Mouse (Mus musculus) neural tube, embryonic 14.5 days (tissue): ENCODE measurements around the gene Ap3s2. TPM values are rescaled to one million over a fixed set of nuclear protein-coding genes. Genes with fewer than 3 reads are reported as not detected.

ENCODE experiments used
- ATAC-seq: fragments of 200-750 bp; cut with Nextera tagmentation; 2 replicates; pipeline ENCODE4 v1.8.0; 2017; ENCODE audit warnings: low read depth, mild to moderate bottlenecking, moderate TSS enrichment, moderate library complexity
- H3K27ac ChIP-seq: fragments of 300-500 bp; sonication (generic); 2 replicates; pipeline ENCODE4 v1.5.1; 2014; ENCODE audit warnings: low read depth, mild to moderate bottlenecking, control low read depth, low read length, moderate library complexity, mixed read lengths
- H3K27me3 ChIP-seq: fragments of 300-500 bp; sonication (generic); 2 replicates; pipeline ENCODE4 v1.6.1; 2014; ENCODE audit warnings: low read length; ENCODE audit not compliant: control insufficient read depth, insufficient read depth
- H3K36me3 ChIP-seq: fragments of 300-500 bp; sonication (generic); 2 replicates; pipeline ENCODE4 v1.6.1; 2014; ENCODE audit warnings: low read length, mixed read lengths; ENCODE audit not compliant: control insufficient read depth, insufficient read depth
- H3K4me1 ChIP-seq: fragments of 300-500 bp; sonication (generic); 2 replicates; pipeline ENCODE4 v1.6.1; 2014; ENCODE audit warnings: low read length; ENCODE audit not compliant: control insufficient read depth, insufficient read depth
- H3K4me2 ChIP-seq: fragments of 300-500 bp; sonication (generic); 2 replicates; pipeline ENCODE4 v1.6.1; 2014; ENCODE audit warnings: mild to moderate bottlenecking, low read depth, low read length, control low read depth
- H3K4me3 ChIP-seq: fragments of 300-500 bp; sonication (generic); 2 replicates; pipeline ENCODE4 v1.5.1; 2014; ENCODE audit warnings: low read depth, low read length, control low read depth, mixed read lengths
- H3K9ac ChIP-seq: fragments of 300-500 bp; sonication (generic); replicated peaks from 2 replicates; pipeline ENCODE4 v1.6.1; 2014; ENCODE audit warnings: low read depth, mild to moderate bottlenecking, control low read depth, low read length, mixed read lengths
- H3K9me3 ChIP-seq: fragments of 300-500 bp; sonication (generic); 2 replicates; pipeline ENCODE4 v1.6.1; 2016; ENCODE audit warnings: low read length; ENCODE audit not compliant: control insufficient read depth
- WGBS: fragments of 180-500 bp; shearing (Covaris S2); extraction: QIAGEN DNeasy Blood & Tissue Kit; methylation state at CpG from one replicate; pipeline ENCODE4 v1.1.7; 2014; 5-methylcytosine and 5-hydroxymethylcytosine counted together
- polyA plus RNA-seq: library from polyadenylated mRNA; unstranded; fragments of >200 nt; fragmentation: Nextera tagmentation; extraction: Ambion mirVana; gene quantifications from 2 replicates; pipeline ENCODE4 v1.2.1, GENCODE M21; 2014

Ap3s2 gene
- polyA plus RNA-seq, 1 experiment from 2014 or later = 42.0 TPM

- no peaks in the 10 kb centered on the region for H3K9me3 ChIP-seq
- peak overlapping the region; percentile 43 for H3K4me3 ChIP-seq
- peak overlapping the region; percentile 68 for H3K4me2 ChIP-seq
- H3K27ac ChIP-seq = no peak overlapping the region; the same call in 1 of the 2 replicates
- H3K36me3 ChIP-seq = no peaks in the 10 kb centered on the region
- peak overlapping the region; percentile 60 for H3K9ac ChIP-seq
- no peaks in the 10 kb centered on the region for H3K4me1 ChIP-seq
- WGBS = 29% methylated on average over 5 of the region's 5 CpGs
- no peaks in the 10 kb centered on the region for H3K27me3 ChIP-seq
- ATAC-seq = no peak
Observed at GRCm38 (mm10) chr7:79934461-79934860, 14.0 kb upstream of the Ap3s2 start.

GRCm38 (mm10) chr7:79928516-79929052 lies 8.1 kb upstream of the Ap3s2 start:
- H3K27ac ChIP-seq = no peak overlapping the region
- 74% methylated on average over 2 of the region's 2 CpGs for WGBS
- no peak for ATAC-seq
- H3K4me2 ChIP-seq = no peak overlapping the region
- H3K9me3 ChIP-seq = no peaks in the 10 kb centered on the region
- no peaks in the 10 kb centered on the region for H3K36me3 ChIP-seq
- H3K4me1 ChIP-seq = no peaks in the 10 kb centered on the region
- H3K27me3 ChIP-seq = no peaks in the 10 kb centered on the region
- no peak overlapping the region for H3K9ac ChIP-seq
- H3K4me3 ChIP-seq = no peak overlapping the region

GRCm38 (mm10) chr7:79914556-79914955 lies 5.9 kb downstream of the Ap3s2 start:
- Histone ChIP-seq H3K4me3 (no peak overlapping the region), H3K36me3 (peaks cover 18% of the 10 kb centered on the region), H3K27me3 (no peaks in the 10 kb centered on the region), H3K4me1 (peaks cover under 1% of the 10 kb centered on the region; the same call in 1 of the 2 replicates), H3K27ac (no peak overlapping the region), H3K4me2 (no peak overlapping the region), H3K9ac (no peak overlapping the region), H3K9me3 (no peaks in the 10 kb centered on the region)
- 75% methylated on average over 3 of the region's 3 CpGs for WGBS
- ATAC-seq = no peak

- peaks cover 25% of the 10 kb centered on the region for H3K36me3 ChIP-seq
- H3K27me3 ChIP-seq = no peaks in the 10 kb centered on the region
- no peak overlapping the region for H3K27ac ChIP-seq
- no peaks in the 10 kb centered on the region for H3K9me3 ChIP-seq
- no peak overlapping the region for H3K9ac ChIP-seq
- no peak overlapping the region for H3K4me2 ChIP-seq
- no peaks in the 10 kb centered on the region for H3K4me1 ChIP-seq
- no peak for ATAC-seq
- 72% methylated on average over 2 of the region's 2 CpGs for WGBS
- H3K4me3 ChIP-seq = no peak overlapping the region
Observed at GRCm38 (mm10) chr7:79907356-79907755, 13.1 kb downstream of the Ap3s2 start.

GRCm38 (mm10) chr7:79906914-79907313 lies 13.5 kb downstream of the Ap3s2 start:
- Histone ChIP-seq H3K27ac (no peak overlapping the region), H3K4me3 (no peak overlapping the region), H3K9ac (no peak overlapping the region), H3K27me3 (no peaks in the 10 kb centered on the region), H3K4me2 (no peak overlapping the region), H3K36me3 (peaks cover 27% of the 10 kb centered on the region), H3K4me1 (no peaks in the 10 kb centered on the region), H3K9me3 (no peaks in the 10 kb centered on the region)
- no peak for ATAC-seq
- WGBS = 95% methylated on average over 3 of the region's 3 CpGs

GRCm38 (mm10) chr7:79905193-79905592 lies 15.3 kb downstream of the Ap3s2 start:
- no peak for ATAC-seq
- Histone ChIP-seq H3K4me2 (no peak overlapping the region), H3K9me3 (no peaks in the 10 kb centered on the region), H3K4me1 (no peaks in the 10 kb centered on the region), H3K4me3 (no peak overlapping the region), H3K27ac (no peak overlapping the region), H3K9ac (no peak overlapping the region), H3K36me3 (peaks cover 28% of the 10 kb centered on the region), H3K27me3 (no peaks in the 10 kb centered on the region)
- 93% methylated on average over 4 of the region's 4 CpGs for WGBS

GRCm38 (mm10) chr7:79903160-79903792 lies 17.2 kb downstream of the Ap3s2 start:
- 88% methylated on average over 8 of the region's 8 CpGs for WGBS
- H3K36me3 ChIP-seq = peaks cover 27% of the 10 kb centered on the region
- no peaks in the 10 kb centered on the region for H3K4me1 ChIP-seq

GRCm38 (mm10) chr7:79900753-79901152 lies 19.7 kb downstream of the Ap3s2 start:
- peaks cover 21% of the 10 kb centered on the region for H3K36me3 ChIP-seq

More at GRCm38 (mm10) chr7:79903160-79903792, 17.2 kb downstream of the Ap3s2 start:
- no peaks in the 10 kb centered on the region for H3K27me3 ChIP-seq
- no peaks in the 10 kb centered on the region for H3K9me3 ChIP-seq
- no peak overlapping the region for H3K9ac ChIP-seq
- no peak for ATAC-seq
- no peak overlapping the region for H3K4me3 ChIP-seq
- no peak overlapping the region for H3K27ac ChIP-seq
- H3K4me2 ChIP-seq = no peak overlapping the region

GRCm38 (mm10) chr7:79895225-79895624 lies 25.2 kb downstream of the Ap3s2 start:
- 83% methylated on average over 3 of the region's 3 CpGs for WGBS
- peaks cover 27% of the 10 kb centered on the region for H3K36me3 ChIP-seq
- no peak overlapping the region for H3K27ac ChIP-seq
- no peaks in the 10 kb centered on the region for H3K9me3 ChIP-seq
- no peak overlapping the region for H3K9ac ChIP-seq
- H3K27me3 ChIP-seq = no peaks in the 10 kb centered on the region
- H3K4me1 ChIP-seq = no peaks in the 10 kb centered on the region
- no peak for ATAC-seq
- H3K4me3 ChIP-seq = no peak overlapping the region
- no peak overlapping the region for H3K4me2 ChIP-seq

More at GRCm38 (mm10) chr7:79900753-79901152, 19.7 kb downstream of the Ap3s2 start:
- 96% methylated on average over 6 of the region's 6 CpGs for WGBS
- Histone ChIP-seq H3K4me2 (no peak overlapping the region), H3K27me3 (no peaks in the 10 kb centered on the region), H3K9me3 (no peaks in the 10 kb centered on the region), H3K4me1 (no peaks in the 10 kb centered on the region), H3K9ac (no peak overlapping the region), H3K27ac (no peak overlapping the region), H3K4me3 (no peak overlapping the region)
- ATAC-seq = no peak
